Mouse (Mus musculus): ENCODE results near the gene Ugt8a. TPM values are rescaled to one million over a fixed set of nuclear protein-coding genes. Genes with fewer than 3 reads are reported as not detected.

Ugt8a gene
- total RNA-seq, 2 experiments from 2014 or later, result 20.2 to 24.0 TPM

GRCm38 (mm10) chr3:125935796-125936195 is 2.6 kb downstream of the Ugt8a start:
- DNase-seq (ENCODE audit: extremely low spot score in 1 of 2, low spot score in 2 of 2), result no peak
- no peak overlapping the region for H3K27ac ChIP-seq
- TF ChIP-seq CTCF (IDR thresholded peaks at IDR 0.05), result no peak
- intact Hi-C loops (cut with DNase I), result no loop called here
- no peak overlapping the region for H3K4me3 ChIP-seq

GRCm38 (mm10) chr3:125932594-125933237 is 5.7 kb downstream of the Ugt8a start:
- DNase-seq (ENCODE audit: extremely low spot score in 1 of 2, low spot score in 2 of 2), result no peak
- TF ChIP-seq CTCF (IDR thresholded peaks at IDR 0.05), result no peak
- Histone ChIP-seq H3K4me3 (no peak overlapping the region), H3K27ac (no peak overlapping the region)
- intact Hi-C loops (cut with DNase I), result no loop called here

- DNase-seq (ENCODE audit: extremely low spot score in 1 of 2, low spot score in 2 of 2), result no peak
- no peak for TF ChIP-seq CTCF (IDR thresholded peaks at IDR 0.05)
- Histone ChIP-seq H3K4me3 (no peak overlapping the region), H3K27ac (no peak overlapping the region)
- intact Hi-C loops (cut with DNase I), result no loop called here
These were observed 7.4 kb downstream of the Ugt8a start for GRCm38 (mm10) chr3:125931059-125931458.

- intact Hi-C loops (cut with DNase I), result no loop called here
- no peak for TF ChIP-seq CTCF (IDR thresholded peaks at IDR 0.05)
- DNase-seq (ENCODE audit: extremely low spot score in 1 of 2, low spot score in 2 of 2), result no peak
- no peak overlapping the region for H3K4me3 ChIP-seq
- no peak overlapping the region for H3K27ac ChIP-seq
These were observed 17.5 kb downstream of the Ugt8a start for GRCm38 (mm10) chr3:125920876-125921275.

GRCm38 (mm10) chr3:125898976-125899375 is 39.4 kb downstream of the Ugt8a start:
- H3K27ac ChIP-seq, result peak overlapping the region; percentile 67; the same call in 1 of the 2 replicates

GRCm38 (mm10) chr3:125887109-125887508 is 51.3 kb downstream of the Ugt8a start:
- intact Hi-C loops (cut with DNase I), result no loop called here
- H3K4me3 ChIP-seq, result no peak overlapping the region
- DNase-seq (ENCODE audit: extremely low spot score in 1 of 2, low spot score in 2 of 2), result no peak
- TF ChIP-seq CTCF (IDR thresholded peaks at IDR 0.05), result no peak
- H3K27ac ChIP-seq, result no peak overlapping the region

More at GRCm38 (mm10) chr3:125898976-125899375, 39.4 kb downstream of the Ugt8a start:
- no peak overlapping the region for H3K4me3 ChIP-seq
- DNase-seq (ENCODE audit: extremely low spot score in 1 of 2, low spot score in 2 of 2), result no peak
- intact Hi-C loops (cut with DNase I), result no loop called here
- TF ChIP-seq CTCF (IDR thresholded peaks at IDR 0.05), result no peak

GRCm38 (mm10) chr3:125884879-125885278 is 53.5 kb downstream of the Ugt8a start:
- intact Hi-C loops (cut with DNase I), result no loop called here
- no peak overlapping the region for H3K4me3 ChIP-seq
- TF ChIP-seq CTCF (IDR thresholded peaks at IDR 0.05), result no peak
- no peak overlapping the region for H3K27ac ChIP-seq
- no peak for DNase-seq (ENCODE audit: extremely low spot score in 1 of 2, low spot score in 2 of 2)

GRCm38 (mm10) chr3:125884423-125884822 is 54.0 kb downstream of the Ugt8a start:
- intact Hi-C loops (cut with DNase I), result no loop called here
- no peak for TF ChIP-seq CTCF (IDR thresholded peaks at IDR 0.05)
- Histone ChIP-seq H3K4me3 (no peak overlapping the region), H3K27ac (peak overlapping the region; percentile 4; the same call in 1 of the 2 replicates)
- DNase-seq (ENCODE audit: extremely low spot score in 1 of 2, low spot score in 2 of 2), result no peak

- H3K4me3 ChIP-seq, result no peak overlapping the region
- intact Hi-C loops (cut with DNase I), result no loop called here
- no peak overlapping the region; the same call in 1 of the 2 replicates for H3K27ac ChIP-seq
- no peak for TF ChIP-seq CTCF (IDR thresholded peaks at IDR 0.05)
- DNase-seq (ENCODE audit: extremely low spot score in 1 of 2, low spot score in 2 of 2), result no peak
These were observed 55.4 kb downstream of the Ugt8a start for GRCm38 (mm10) chr3:125883009-125883408.

GRCm38 (mm10) chr3:125881835-125882234 is 56.6 kb downstream of the Ugt8a start:
- TF ChIP-seq CTCF (IDR thresholded peaks at IDR 0.05), result peak; percentile 21
- H3K27ac ChIP-seq, result no peak overlapping the region
- intact Hi-C loops (cut with DNase I), result no loop called here

GRCm38 (mm10) chr3:125874371-125874770 is 64.0 kb downstream of the Ugt8a start:
- intact Hi-C loops (cut with DNase I), result no loop called here
- no peak for DNase-seq (ENCODE audit: extremely low spot score in 1 of 2, low spot score in 2 of 2)
- no peak overlapping the region for H3K4me3 ChIP-seq
- no peak overlapping the region for H3K27ac ChIP-seq
- no peak for TF ChIP-seq CTCF (IDR thresholded peaks at IDR 0.05)

More at GRCm38 (mm10) chr3:125881835-125882234, 56.6 kb downstream of the Ugt8a start:
- no peak overlapping the region for H3K4me3 ChIP-seq
- DNase-seq (ENCODE audit: extremely low spot score in 1 of 2, low spot score in 2 of 2), result no peak

- TF ChIP-seq CTCF (IDR thresholded peaks at IDR 0.05), result no peak
- DNase-seq (ENCODE audit: extremely low spot score in 1 of 2, low spot score in 2 of 2), result no peak
- Histone ChIP-seq H3K27ac (no peak overlapping the region), H3K4me3 (no peak overlapping the region)
- intact Hi-C loops (cut with DNase I), result no loop called here
These were observed 68.5 kb downstream of the Ugt8a start for GRCm38 (mm10) chr3:125869873-125870272.

GRCm38 (mm10) chr3:125861601-125862000 is 76.8 kb downstream of the Ugt8a start:
- no peak overlapping the region for H3K27ac ChIP-seq
- DNase-seq (ENCODE audit: extremely low spot score in 1 of 2, low spot score in 2 of 2), result no peak
- no peak overlapping the region for H3K4me3 ChIP-seq
- intact Hi-C loops (cut with DNase I), result no loop called here
- TF ChIP-seq CTCF (IDR thresholded peaks at IDR 0.05), result no peak
